Mouse (Mus musculus) hindbrain, embryonic 12.5 days (tissue): ENCODE results near the gene Art3. TPM values are rescaled to one million over a fixed set of nuclear protein-coding genes. Genes with fewer than 3 reads are reported as not detected.

Source experiments
- ATAC-seq: fragments of 200-750 bp; cut with Nextera tagmentation; 2 replicates; pipeline ENCODE4 v1.8.0; 2017; ENCODE audit warnings: moderate TSS enrichment; ENCODE audit not compliant: low FRiP score
- H3K27ac ChIP-seq: fragments of 300-500 bp; sonication (generic); 2 replicates; pipeline ENCODE4 v1.5.1; 2016; ENCODE audit warnings: mild to moderate bottlenecking
- H3K27me3 ChIP-seq: fragments of 300-500 bp; sonication (generic); 2 replicates; pipeline ENCODE4 v1.6.1; 2016; ENCODE audit warnings: mild to moderate bottlenecking
- H3K36me3 ChIP-seq: fragments of 300-500 bp; sonication (generic); 2 replicates; pipeline ENCODE4 v1.6.1; 2016; ENCODE audit warnings: mild to moderate bottlenecking
- H3K4me1 ChIP-seq: fragments of 300-500 bp; sonication (generic); 2 replicates; pipeline ENCODE4 v1.6.1; 2016
- H3K4me2 ChIP-seq: fragments of 300-500 bp; sonication (generic); replicated peaks from 2 replicates; pipeline ENCODE4 v1.6.1; 2016; ENCODE audit warnings: mild to moderate bottlenecking
- H3K4me3 ChIP-seq: fragments of 300-500 bp; sonication (generic); 2 replicates; pipeline ENCODE4 v1.5.1; 2016; ENCODE audit warnings: mild to moderate bottlenecking
- H3K9ac ChIP-seq: fragments of 300-500 bp; sonication (generic); 2 replicates; pipeline ENCODE4 v1.6.1; 2016; ENCODE audit warnings: mild to moderate bottlenecking, moderate library complexity
- H3K9me3 ChIP-seq: fragments of 300-500 bp; sonication (generic); replicated peaks from 2 replicates; pipeline ENCODE4 v1.6.1; 2016; ENCODE audit warnings: mild to moderate bottlenecking
- WGBS: fragments of 180-500 bp; shearing (Covaris S2); methylation state at CpG from one replicate; pipeline ENCODE4 v1.1.7; 2016; 5-methylcytosine and 5-hydroxymethylcytosine counted together
- polyA plus RNA-seq: library from polyadenylated mRNA; unstranded; fragments of >200 nt; fragmentation: Nextera tagmentation; extraction: Ambion mirVana; gene quantifications from 2 replicates; pipeline ENCODE4 v1.2.1, GENCODE M21; 2016

Art3 gene
- polyA plus RNA-seq = 4.5 and 5.0 TPM in 2 replicates

- no peak within 1 kb of the TSS for H3K27ac ChIP-seq
- WGBS = 96% methylated on average over 17 of the region's 17 CpGs
- no peaks in the 10 kb centered on the region for H3K4me1 ChIP-seq
- H3K9me3 ChIP-seq = no peaks in the 10 kb centered on the region
- ATAC-seq = no peak
- H3K9ac ChIP-seq = no peak within 1 kb of the TSS
- no peaks in the 10 kb centered on the region for H3K27me3 ChIP-seq
- H3K4me3 ChIP-seq = no peak within 1 kb of the TSS
- H3K4me2 ChIP-seq = no peak within 1 kb of the TSS
- no peaks in the 10 kb centered on the region for H3K36me3 ChIP-seq
Observed at GRCm38 (mm10) chr5:92331635-92332338, at the start of gene Art3. Gene Art3, plus strand, starts transcription at chr5:92331827.

GRCm38 (mm10) chr5:92282571-92282970 lies 49.1 kb upstream of the Art3 start:
- 81% methylated on average over 4 of the region's 4 CpGs for WGBS
- Histone ChIP-seq H3K27me3 (no peaks in the 10 kb centered on the region), H3K4me1 (peaks cover 8% of the 10 kb centered on the region), H3K4me3 (no peak overlapping the region), H3K36me3 (peaks cover 29% of the 10 kb centered on the region), H3K9me3 (no peaks in the 10 kb centered on the region), H3K4me2 (no peak overlapping the region), H3K27ac (no peak overlapping the region), H3K9ac (no peak overlapping the region)
- no peak for ATAC-seq

- Histone ChIP-seq H3K36me3 (peaks cover 35% of the 10 kb centered on the region), H3K9me3 (no peaks in the 10 kb centered on the region), H3K4me1 (peaks cover 6% of the 10 kb centered on the region), H3K4me2 (no peak overlapping the region), H3K4me3 (no peak overlapping the region), H3K27ac (no peak overlapping the region), H3K9ac (no peak overlapping the region), H3K27me3 (no peaks in the 10 kb centered on the region)
- ATAC-seq = no peak
- 80% methylated on average over 3 of the region's 3 CpGs for WGBS
Observed at GRCm38 (mm10) chr5:92283107-92283506, 48.5 kb upstream of the Art3 start.

GRCm38 (mm10) chr5:92287840-92288239 lies 43.8 kb upstream of the Art3 start:
- Histone ChIP-seq H3K27ac (no peak overlapping the region), H3K4me3 (no peak overlapping the region), H3K4me1 (no peaks in the 10 kb centered on the region), H3K9me3 (no peaks in the 10 kb centered on the region), H3K9ac (no peak overlapping the region), H3K4me2 (no peak overlapping the region), H3K27me3 (no peaks in the 10 kb centered on the region), H3K36me3 (peaks cover 80% of the 10 kb centered on the region)
- WGBS = 90% methylated on average over 6 of the region's 6 CpGs
- no peak for ATAC-seq

GRCm38 (mm10) chr5:92291652-92292414 lies 39.8 kb upstream of the Art3 start:
- no peak overlapping the region for H3K4me2 ChIP-seq
- no peaks in the 10 kb centered on the region for H3K27me3 ChIP-seq
- no peak overlapping the region for H3K9ac ChIP-seq
- no peak overlapping the region for H3K4me3 ChIP-seq
- H3K27ac ChIP-seq = no peak overlapping the region
- no peaks in the 10 kb centered on the region for H3K4me1 ChIP-seq
- WGBS = 90% methylated on average over 6 of the region's 6 CpGs
- no peak for ATAC-seq
- H3K9me3 ChIP-seq = no peaks in the 10 kb centered on the region
- peaks cover 93% of the 10 kb centered on the region for H3K36me3 ChIP-seq

- no peak for ATAC-seq
- no peak overlapping the region for H3K9ac ChIP-seq
- peaks cover 92% of the 10 kb centered on the region for H3K36me3 ChIP-seq
- H3K4me1 ChIP-seq = no peaks in the 10 kb centered on the region
- H3K27ac ChIP-seq = no peak overlapping the region
- H3K4me3 ChIP-seq = no peak overlapping the region
- whole genome bisulfite sequencing = 90% methylated on average over 2 of the region's 2 CpGs
- H3K9me3 ChIP-seq = no peaks in the 10 kb centered on the region
- H3K4me2 ChIP-seq = no peak overlapping the region
- no peaks in the 10 kb centered on the region for H3K27me3 ChIP-seq
Observed at GRCm38 (mm10) chr5:92294525-92294924, 37.1 kb upstream of the Art3 start.

GRCm38 (mm10) chr5:92302149-92302840 lies 29.3 kb upstream of the Art3 start:
- Histone ChIP-seq H3K27ac (no peak overlapping the region), H3K9me3 (no peaks in the 10 kb centered on the region), H3K4me2 (no peak overlapping the region), H3K36me3 (peaks cover 76% of the 10 kb centered on the region), H3K9ac (no peak overlapping the region), H3K27me3 (no peaks in the 10 kb centered on the region), H3K4me1 (no peaks in the 10 kb centered on the region), H3K4me3 (no peak overlapping the region)
- 94% methylated on average over 13 of the region's 13 CpGs for WGBS
- ATAC-seq = no peak

- Histone ChIP-seq H3K4me2 (no peak overlapping the region), H3K4me3 (no peak overlapping the region), H3K36me3 (peaks cover 59% of the 10 kb centered on the region), H3K9ac (no peak overlapping the region), H3K27ac (no peak overlapping the region), H3K27me3 (no peaks in the 10 kb centered on the region), H3K9me3 (no peaks in the 10 kb centered on the region), H3K4me1 (peaks cover 11% of the 10 kb centered on the region)
- no peak for ATAC-seq
- WGBS = 93% methylated on average over 3 of the region's 3 CpGs
Observed at GRCm38 (mm10) chr5:92304291-92304690, 27.3 kb upstream of the Art3 start.

GRCm38 (mm10) chr5:92309681-92310511 lies 21.7 kb upstream of the Art3 start, which contains the start of gene Sdad1:
Gene Sdad1, minus strand, starts transcription at chr5:92310479.
- Histone ChIP-seq H3K27me3 (no peaks in the 10 kb centered on the region), H3K9me3 (no peaks in the 10 kb centered on the region), H3K36me3 (peaks cover 8% of the 10 kb centered on the region), H3K4me3 (peak within 1 kb of the TSS; percentile 71), H3K4me1 (peaks cover 16% of the 10 kb centered on the region), H3K9ac (peak within 1 kb of the TSS; percentile 70), H3K27ac (peak within 1 kb of the TSS; percentile 30; the same call in 1 of the 2 replicates), H3K4me2 (peak within 1 kb of the TSS; percentile 85)
- WGBS = 3% methylated on average over 41 of the region's 41 CpGs
- peak; percentile 95 for ATAC-seq

- WGBS = 14% methylated on average over 13 of the region's 13 CpGs
- no peak overlapping the region for H3K4me2 ChIP-seq
- H3K9me3 ChIP-seq = no peaks in the 10 kb centered on the region
- no peak overlapping the region for H3K4me3 ChIP-seq
- ATAC-seq = no peak
- H3K27me3 ChIP-seq = no peaks in the 10 kb centered on the region
- H3K27ac ChIP-seq = no peak overlapping the region
- H3K4me1 ChIP-seq = peaks cover 16% of the 10 kb centered on the region
- no peaks in the 10 kb centered on the region for H3K36me3 ChIP-seq
- H3K9ac ChIP-seq = no peak overlapping the region
Observed at GRCm38 (mm10) chr5:92312046-92312715, 19.4 kb upstream of the Art3 start.

GRCm38 (mm10) chr5:92313776-92314175 lies 17.9 kb upstream of the Art3 start:
- WGBS = 75% methylated on average over 7 of the region's 7 CpGs

More at GRCm38 (mm10) chr5:92313776-92314175, 17.9 kb upstream of the Art3 start:
- no peak overlapping the region for H3K4me2 ChIP-seq
- H3K27ac ChIP-seq = no peak overlapping the region
- H3K4me3 ChIP-seq = no peak overlapping the region
- ATAC-seq = no peak
- H3K36me3 ChIP-seq = no peaks in the 10 kb centered on the region
- H3K9ac ChIP-seq = no peak overlapping the region
- peaks cover 10% of the 10 kb centered on the region for H3K4me1 ChIP-seq
- H3K9me3 ChIP-seq = no peaks in the 10 kb centered on the region
- H3K27me3 ChIP-seq = no peaks in the 10 kb centered on the region
